Mouse (Mus musculus): ENCODE measurements around the gene Sulf2.

GRCm38 (mm10) chr2:166116704-166117103, 38.8 kb downstream of the Sulf2 start:
- TF ChIP-seq CTCF (conservative IDR thresholded peaks at IDR 0.05; ENCODE audit: insufficient read depth, insufficient read length, low read depth, low read length): no peak
- TF ChIP-seq POLR2A (IDR thresholded peaks at IDR 0.05; ENCODE audit: low read depth, low read length): no peak
